26 mouse cellular contexts compared by ENCODE assay signal in genomic region chr11:119630329-119630728, GRCm38 (mm10). TPM values are rescaled to one million over a fixed set of nuclear protein-coding genes. Genes with fewer than 3 reads are reported as not detected.
DNase-seq lines count a peak whose midpoint lies in the region; ATAC-seq and TF ChIP-seq lines count a peak whose summit lies in the region.
"Had no signal": no experiment of that assay in that cellular context is flagged by ENCODE, and none has a peak within 500 bp of the region (broad histone marks: within the 10 kb centered on the region; RNA-seq: fewer than 3 reads in every experiment).

No protein-coding gene starts in this region.

- peak overlapping the region; percentile 19; the same call in 1 of the 2 replicates for H3K9ac ChIP-seq in heart, embryonic 13.5 days
- H3K9ac ChIP-seq: embryonic facial prominence, embryonic 15.5 days; forebrain, embryonic 12.5 days had no signal

- 80% methylated on average over 5 of the region's 5 CpGs for WGBS in heart, embryonic 13.5 days

- no peak for TF ChIP-seq CTCF in E14TG2a.4 (conservative IDR thresholded peaks at IDR 0.05; ENCODE audit: low read length)

- intact Hi-C loops in heart, postnatal 25 days (cut with DNase I): no loop called here
- intact Hi-C loops in left cerebral cortex, postnatal 25 days (cut with DNase I): no loop called here

- ATAC-seq in heart, embryonic 13.5 days (ENCODE audit: extremely low read depth, insufficient number of reproducible peaks, low FRiP score, low TSS enrichment): no peak
- ATAC-seq: activated CD4-positive, CD25-positive, alpha-beta regulatory T cell, adult 4 months; CD4-positive, CD25-positive, alpha-beta regulatory T cell, adult 4 months; forebrain, embryonic 14.5 days; forebrain, embryonic 16.5 days; Patski had no signal

- DNase-seq in cerebellum, postnatal 10 days: peak; percentile 57 to 67
- no peak for DNase-seq in cerebellum, postnatal 4 days (ENCODE audit: low spot score in 2 of 2)
- DNase-seq in heart, postnatal 25 days (ENCODE audit: low spot score): no peak
- DNase-seq in left cerebral cortex, postnatal 25 days (ENCODE audit: low spot score in 2 of 2): no peak
- DNase-seq: adrenal gland, adult 2 months; adrenal gland, postnatal 10 days; adrenal gland, postnatal 25 days; B cell, adult 2 months; cerebellum, adult 11 months; cerebellum, adult 2 months; cerebellum, adult 9-10 months; embryo, embryonic 11 days had no signal

- no peaks in the 10 kb centered on the region for H3K36me3 ChIP-seq in heart, embryonic 13.5 days
- peaks cover 14% of the 10 kb centered on the region for H3K36me3 ChIP-seq in E14TG2a.4 (ENCODE audit: insufficient read depth, low read length)
- H3K36me3 ChIP-seq: embryonic facial prominence, embryonic 15.5 days had no signal

- H3K4me2 ChIP-seq in heart, embryonic 13.5 days: no peak overlapping the region
- H3K4me2 ChIP-seq: embryonic facial prominence, embryonic 13.5 days; embryonic facial prominence, embryonic 15.5 days; forebrain, embryonic 12.5 days had no signal

- H3K27ac ChIP-seq in heart, embryonic 13.5 days (replicated peaks): no peak overlapping the region
- H3K27ac ChIP-seq: embryonic facial prominence, embryonic 13.5 days; embryonic facial prominence, embryonic 15.5 days; forebrain, embryonic 10.5 days; forebrain, embryonic 12.5 days had no signal

- peaks cover 24% of the 10 kb centered on the region for H3K4me1 ChIP-seq in heart, embryonic 13.5 days
- H3K4me1 ChIP-seq in E14TG2a.4 (replicated peaks; ENCODE audit: low read depth, low read length): peaks cover 87% of the 10 kb centered on the region

- no peaks in the 10 kb centered on the region for H3K9me3 ChIP-seq in heart, embryonic 13.5 days
- H3K9me3 ChIP-seq in E14TG2a.4 (ENCODE audit: low read length): no peaks in the 10 kb centered on the region
- H3K9me3 ChIP-seq: embryonic facial prominence, embryonic 13.5 days; embryonic facial prominence, embryonic 15.5 days; forebrain, embryonic 10.5 days; forebrain, embryonic 12.5 days; G1E had no signal

- no peaks in the 10 kb centered on the region for H3K27me3 ChIP-seq in heart, embryonic 13.5 days (replicated peaks)
- no peaks in the 10 kb centered on the region for H3K27me3 ChIP-seq in E14TG2a.4 (ENCODE audit: insufficient read depth, low read length)
- H3K27me3 ChIP-seq: CH12.LX; embryonic facial prominence, embryonic 13.5 days; embryonic facial prominence, embryonic 15.5 days; forebrain, embryonic 12.5 days; Patski had no signal

- H3K4me3 ChIP-seq in heart, embryonic 13.5 days: no peak overlapping the region
- peak overlapping the region; percentile 49 for H3K4me3 ChIP-seq in E14TG2a.4 (replicated peaks; ENCODE audit: low read length)
- H3K4me3 ChIP-seq: embryonic facial prominence, embryonic 13.5 days; embryonic facial prominence, embryonic 15.5 days; erythroblast, embryonic 14.5 days; forebrain, embryonic 10.5 days; forebrain, embryonic 12.5 days had no signal

RNA-seq across cellular contexts. Expression of gene Rptor, which starts 27.6 kb away (rescaled TPM):
- 7.0 and 7.1 TPM in 2 replicates for polyA plus RNA-seq in heart, embryonic 13.5 days (2015; fragmentation: Nextera tagmentation; extraction: Ambion mirVana)
- total RNA-seq in heart, postnatal 25 days (2021): 10 to 100 TPM; 32.5 to 34.4 TPM
- 10 to 100 TPM; 57.5 to 62.0 TPM for total RNA-seq in left cerebral cortex, postnatal 25 days (2021)

Comparison
In these comparisons a context has a peak if more than half of its experiments do, and no peak if none do; other contexts are left out.
1. DNase-seq: peak in cerebellum, postnatal 10 days (2 of 2); none in cerebellum, postnatal 4 days (0 of 2), heart, postnatal 25 days (single experiment) and left cerebral cortex, postnatal 25 days (0 of 2).